Mouse (Mus musculus) heart, adult 2 months (tissue): Measurements from ENCODE around the gene Msi1.

Experiments
- CTCF ChIP-seq: fragments of 200-600 bp; IDR thresholded peaks from 2 replicates; pipeline ENCODE4 v1.8.1; 2022; ENCODE audit warnings: antibody characterized with exemption, mild to moderate bottlenecking, moderate library complexity
- EP300 ChIP-seq: fragments of 200-500 bp; IDR thresholded peaks from 2 replicates; pipeline ENCODE4 v1.6.1; 2011; ENCODE audit warnings: low read depth, low read length, control low read depth; ENCODE audit not compliant: insufficient read depth
- POLR2A ChIP-seq: fragments of 200-500 bp; IDR thresholded peaks from 2 replicates; pipeline ENCODE4 v1.6.1; 2011; ENCODE audit warnings: mild to moderate bottlenecking, low read depth, low read length, control low read depth; ENCODE audit not compliant: insufficient read depth

GRCm38 (mm10) chr5:115447108-115447507 is 17.7 kb downstream of the Msi1 start:
- TF ChIP-seq POLR2A (no peak), EP300 (no peak), CTCF (no peak)
